Mouse (Mus musculus) T-helper 2 cell (primary cell): ENCODE data around the gene Gal3st2c.
"Not testable (repeated sequence)": the region's sequence is repeated elsewhere in the genome, so short reads cannot be mapped to it uniquely, and the experiment has no call there.

Source experiments
- in situ Hi-C: fragments of 300-600 bp; cut with MboI, MseI; formaldehyde crosslinking; loops from one replicate; pipeline ENCODE4 v1.15.1; 2025; ENCODE audit warnings: high pct_unique_total_duplicates

The Gal3st2c gene

DNA sequence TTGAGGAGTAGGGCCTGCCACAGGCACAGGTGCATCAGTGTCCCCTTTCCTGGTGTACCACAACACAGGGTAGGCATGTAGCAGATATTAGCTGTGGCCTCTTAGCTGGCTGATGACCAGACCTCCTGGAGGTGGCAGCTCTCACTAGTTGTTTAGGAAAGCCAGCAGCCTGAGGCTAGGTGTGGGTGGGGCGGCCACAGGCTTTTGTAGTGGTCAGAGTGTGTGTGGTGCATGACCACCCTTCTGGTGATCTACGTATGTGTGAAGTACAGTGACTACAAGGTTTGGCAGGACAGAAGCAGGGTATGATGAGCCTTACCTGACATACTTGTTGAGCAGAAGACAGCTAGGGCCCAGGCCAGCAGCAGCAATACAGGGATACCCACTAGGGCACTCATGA lies 50.1 kb downstream of the Gal3st2c start:
- in situ Hi-C loops, result loop anchor here (25.0 kb wide), 1 partner anchor 1622 kb away; the partner anchor contains the start of gene St8sia4

DNA sequence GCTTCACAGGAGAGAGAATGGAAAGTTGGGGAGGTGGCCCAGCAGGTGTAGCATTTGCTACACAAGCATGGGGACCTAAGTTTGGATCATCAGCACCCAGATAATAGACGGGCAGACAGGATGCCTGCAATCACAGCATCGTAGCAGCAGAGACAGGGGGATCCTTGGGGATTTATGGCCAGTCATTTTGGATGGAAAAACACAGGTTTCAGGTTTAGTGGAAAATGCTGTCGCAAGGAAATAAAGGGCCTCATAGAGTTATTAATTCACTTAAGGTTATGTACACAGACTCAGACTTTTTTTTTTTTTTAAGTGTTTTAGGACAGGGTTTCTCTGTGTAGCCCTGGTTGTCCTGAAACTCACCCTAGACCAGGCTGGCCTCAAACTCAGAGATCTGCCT lies 55.2 kb downstream of the Gal3st2c start:
- in situ Hi-C loops, result loop anchor here (25.0 kb wide), 1 partner anchor 1617 kb away; the partner anchor contains the start of gene St8sia4

- in situ Hi-C loops, result loop anchor here (25.0 kb wide), 1 partner anchor 1616 kb away; the partner anchor contains the start of gene St8sia4
These were observed 56.2 kb downstream of the Gal3st2c start for GRCm38 (mm10) chr1:94046544-94046943.

DNA sequence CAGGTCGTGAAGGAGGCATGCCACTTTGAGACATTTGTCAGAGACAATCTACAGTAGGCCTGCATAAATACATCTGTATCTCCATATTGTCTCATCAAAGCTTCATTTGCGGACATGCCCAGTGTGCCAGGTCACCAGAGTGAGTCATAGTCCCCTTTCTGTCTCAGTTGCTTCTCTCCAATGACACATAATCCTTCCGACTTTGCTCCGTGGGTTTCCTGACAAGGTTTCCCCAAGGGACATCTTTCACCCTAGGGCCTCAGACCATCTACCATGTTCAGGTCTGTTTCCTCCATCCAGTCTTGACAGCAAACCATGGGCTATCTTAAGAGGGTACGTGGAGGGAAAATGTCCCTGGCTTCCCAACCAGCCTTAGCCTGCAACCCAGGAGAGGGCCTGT lies 60.8 kb downstream of the Gal3st2c start:
- in situ Hi-C loops, result no loop called here

DNA sequence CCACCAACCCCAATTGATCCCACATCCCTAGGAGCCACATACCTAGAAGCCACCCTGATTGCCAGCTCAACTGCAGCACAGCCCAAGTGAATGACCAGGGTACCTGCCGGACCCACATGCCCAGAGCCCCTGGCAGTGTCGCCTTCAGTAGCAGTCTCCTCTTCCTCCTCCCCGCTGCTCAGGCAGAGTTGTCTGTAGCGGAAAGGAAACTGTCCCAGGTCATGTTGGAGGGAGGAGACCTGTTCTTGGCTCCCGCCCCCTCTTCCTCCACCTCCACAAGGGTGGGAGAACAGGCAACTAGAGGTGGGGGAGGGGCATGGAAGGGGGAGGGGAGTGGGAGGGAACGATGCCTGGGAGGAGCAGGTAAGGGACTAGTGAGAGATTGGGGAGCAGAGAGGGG lies 62.1 kb downstream of the Gal3st2c start, which contains the start of gene Pdcd1:
Pdcd1 (minus strand) TSS at position 181 of the 400 bp plus-strand sequence.
- in situ Hi-C loops, result no loop called here

DNA sequence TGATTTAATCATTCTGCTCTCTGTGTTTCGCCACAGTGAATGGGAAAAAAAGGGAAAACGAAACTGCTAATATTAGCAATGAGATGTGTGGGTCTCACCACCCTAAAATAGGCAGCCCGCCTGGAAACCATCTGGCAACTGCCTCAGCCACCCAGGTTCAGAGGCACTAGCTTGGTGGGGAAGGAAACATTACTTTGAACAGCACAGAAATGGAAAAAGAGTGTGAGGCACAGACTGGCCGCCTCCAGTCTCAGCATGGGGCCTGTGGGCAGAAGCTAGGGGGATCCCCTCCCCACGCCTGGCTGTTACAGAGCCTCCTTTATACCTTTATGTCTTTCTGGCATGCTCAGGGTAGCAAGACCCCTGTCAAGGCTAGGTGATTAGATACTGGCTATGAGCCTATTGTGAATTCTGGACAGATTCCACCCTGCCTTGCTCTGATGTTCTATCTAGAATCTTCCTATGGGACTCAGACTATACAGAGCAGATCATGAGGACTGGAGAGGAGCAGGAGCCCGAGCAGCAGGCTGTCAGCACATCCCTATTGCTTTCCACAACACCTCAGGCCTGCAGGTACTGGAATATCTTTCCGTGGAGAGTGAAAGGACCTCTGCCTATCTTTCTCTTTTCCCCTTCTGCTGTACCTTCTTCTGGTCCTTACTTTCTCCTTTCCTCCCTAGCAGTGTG lies 63.4 kb downstream of the Gal3st2c start:
- in situ Hi-C loops, result no loop called here

DNA sequence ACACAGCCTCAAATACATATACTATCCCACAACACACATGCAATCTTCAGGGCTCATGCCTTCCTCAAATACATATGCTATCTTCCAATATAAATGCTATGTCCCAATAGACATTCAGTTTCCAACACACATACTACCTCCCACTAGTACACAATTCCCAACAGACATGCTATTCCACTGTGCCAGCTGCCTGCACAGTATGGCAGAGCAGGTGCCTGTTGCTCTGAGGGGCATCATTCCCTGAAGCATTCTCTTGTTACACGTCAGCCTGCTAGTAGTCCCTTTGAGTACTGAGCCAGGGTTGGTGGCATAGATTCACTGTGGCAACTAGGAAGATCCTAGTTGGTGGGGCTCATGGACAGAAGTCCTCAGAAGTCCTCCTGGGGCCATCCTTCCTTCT lies 64.2 kb downstream of the Gal3st2c start:
- in situ Hi-C loops, result no loop called here

DNA sequence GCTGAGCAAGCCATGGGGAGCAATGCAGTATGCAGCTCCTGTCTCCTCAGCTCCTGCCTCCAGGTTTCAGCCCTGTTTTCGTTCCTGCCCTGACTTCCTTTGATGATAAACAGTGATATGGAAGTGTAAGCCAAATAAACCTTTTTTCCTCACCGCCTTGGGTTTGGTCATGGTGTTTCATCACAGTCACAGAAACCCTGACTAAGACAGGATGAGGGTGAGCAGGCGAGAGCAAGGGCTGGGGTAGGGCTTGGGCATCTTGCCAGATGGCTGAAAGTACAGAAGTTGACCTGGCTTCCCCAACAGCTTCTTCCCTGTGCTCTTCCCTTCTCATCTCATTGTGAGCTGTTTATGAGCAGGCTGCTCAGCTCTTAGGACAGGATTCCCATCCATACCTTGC lies 65.7 kb downstream of the Gal3st2c start:
- in situ Hi-C loops, result no loop called here

DNA sequence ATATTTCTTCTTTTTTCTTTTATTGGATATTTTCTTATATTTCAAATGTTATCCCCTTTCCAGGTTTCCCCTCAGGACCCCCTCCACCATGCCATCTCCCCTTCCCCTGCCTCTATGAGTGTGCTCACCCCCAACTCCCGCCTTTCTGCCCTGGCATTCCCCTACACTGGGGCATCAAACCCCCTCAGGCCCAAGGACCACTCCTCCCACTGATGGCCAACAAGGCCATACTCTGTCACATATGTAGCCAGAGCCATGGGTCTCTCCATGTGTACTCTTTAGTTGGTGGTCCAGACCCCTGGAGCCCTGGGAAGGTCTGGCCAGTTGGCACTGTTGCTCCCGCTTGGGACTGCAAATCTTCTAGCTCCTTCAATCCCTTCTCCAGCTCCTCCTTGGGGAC lies 67.1 kb downstream of the Gal3st2c start:
- in situ Hi-C loops, result no loop called here

GRCm38 (mm10) chr1:94058281-94058680 lies 68.0 kb downstream of the Gal3st2c start:
- in situ Hi-C loops, result not testable (repeated sequence)
